Mouse (Mus musculus) layer of hippocampus, adult 2 months (tissue): ENCODE results near the gene Immp1l. TPM values are rescaled to one million over a fixed set of nuclear protein-coding genes. Genes with fewer than 3 reads are reported as not detected.

ENCODE experiments used
- DNase-seq, 2 experiments: peaks; one replicate each; pipeline ENCODE4 v3.0.0; 2022; ENCODE audit warnings: low spot score in 2 of 2
- H3K27ac ChIP-seq: fragments of 200-600 bp; 2 replicates; pipeline ENCODE4 v1.8.1; 2022
- H3K4me3 ChIP-seq: fragments of 200-600 bp; 2 replicates; pipeline ENCODE4 v1.8.1; 2022; ENCODE audit warnings: mild to moderate bottlenecking
- CTCF ChIP-seq: fragments of 200-600 bp; conservative IDR thresholded peaks from 2 replicates; pipeline ENCODE4 v1.8.1; 2022; ENCODE audit warnings: antibody characterized with exemption, mild to moderate bottlenecking, moderate library complexity
- microRNA-seq, 2 experiments: library from miRNA; unstranded; fragments of <30 nt; microRNA quantifications; one replicate each; pipeline ENCODE4 v1.2.0; 2021
- total RNA-seq, 2 experiments: library from RNA; stranded (reverse); gene quantifications; 2 replicates each; pipeline ENCODE4 v1.2.3; 2021

Gene Immp1l
- total RNA-seq, 2 experiments from 2014 or later = 26.4 to 28.9 TPM

- Histone ChIP-seq H3K4me3 (no peak overlapping the region), H3K27ac (no peak overlapping the region)
- no peak for DNase-seq
- TF ChIP-seq CTCF = no peak
These were observed 49.4 kb downstream of the Immp1l start for GRCm38 (mm10) chr2:105953862-105954261.

DNA sequence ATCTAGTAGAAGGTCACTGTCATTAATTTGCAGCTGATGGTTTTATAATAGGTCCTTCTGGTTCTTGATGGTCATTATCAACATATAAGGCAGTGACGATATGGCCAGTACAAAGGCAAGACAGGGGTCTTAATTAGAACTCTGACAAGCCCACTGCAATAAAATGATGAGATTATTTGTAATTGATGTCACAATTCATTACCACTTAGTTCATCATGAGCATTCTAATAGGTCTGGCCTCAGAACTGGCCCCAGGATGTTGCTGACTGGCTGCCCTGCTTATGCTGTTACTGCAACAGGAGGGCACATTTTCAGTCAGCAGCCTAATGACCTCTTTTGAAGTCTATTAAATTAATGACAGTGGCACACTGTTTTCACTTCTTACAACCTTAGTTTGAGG, 59.0 kb downstream of the Immp1l start:
- H3K4me3 ChIP-seq = no peak overlapping the region
- TF ChIP-seq CTCF = no peak
- no peak overlapping the region for H3K27ac ChIP-seq
- no peak for DNase-seq

DNA sequence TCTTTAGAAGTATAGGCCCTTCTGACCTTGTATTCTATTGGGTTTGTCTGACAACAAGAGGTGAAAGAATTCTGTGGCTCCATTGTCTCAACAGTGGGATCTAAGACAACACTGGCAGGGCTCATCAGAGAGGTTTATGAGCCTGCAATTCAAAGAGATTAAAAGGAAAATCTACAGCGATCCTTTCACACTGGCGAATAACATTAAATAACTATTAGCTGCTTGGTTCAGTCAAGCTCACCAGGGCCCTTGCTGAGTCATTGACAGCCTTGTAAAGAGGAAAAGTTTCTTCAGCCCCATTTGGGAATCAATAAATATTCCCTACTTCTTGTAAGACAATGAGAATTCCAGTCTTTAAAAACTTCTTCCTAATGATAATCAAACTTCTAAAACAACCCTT, 69.5 kb downstream of the Immp1l start:
- peak overlapping the region; percentile 32 for H3K27ac ChIP-seq
- no peak for DNase-seq
- H3K4me3 ChIP-seq = no peak overlapping the region
- TF ChIP-seq CTCF = no peak

DNA sequence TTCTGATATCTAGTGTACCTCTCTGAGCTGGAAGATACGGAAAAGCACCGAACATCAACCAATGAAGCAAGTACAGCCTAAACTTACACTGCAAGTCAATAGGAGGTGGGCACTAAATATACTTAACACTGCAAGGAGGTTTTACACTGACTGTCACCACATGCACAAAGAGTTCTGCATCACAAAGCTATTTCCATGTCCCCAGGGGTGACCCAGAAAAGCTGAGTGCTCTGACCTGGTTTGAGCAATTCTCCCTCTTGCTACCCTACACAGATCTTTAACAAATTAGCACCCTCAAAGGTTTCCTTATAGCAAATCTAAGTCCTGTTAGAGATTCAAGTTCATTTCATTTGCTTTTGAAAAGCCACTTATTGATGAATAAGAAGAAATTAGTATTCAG, 73.6 kb downstream of the Immp1l start:
- no peak for TF ChIP-seq CTCF
- no peak overlapping the region for H3K27ac ChIP-seq
- no peak for DNase-seq
- no peak overlapping the region for H3K4me3 ChIP-seq

DNA sequence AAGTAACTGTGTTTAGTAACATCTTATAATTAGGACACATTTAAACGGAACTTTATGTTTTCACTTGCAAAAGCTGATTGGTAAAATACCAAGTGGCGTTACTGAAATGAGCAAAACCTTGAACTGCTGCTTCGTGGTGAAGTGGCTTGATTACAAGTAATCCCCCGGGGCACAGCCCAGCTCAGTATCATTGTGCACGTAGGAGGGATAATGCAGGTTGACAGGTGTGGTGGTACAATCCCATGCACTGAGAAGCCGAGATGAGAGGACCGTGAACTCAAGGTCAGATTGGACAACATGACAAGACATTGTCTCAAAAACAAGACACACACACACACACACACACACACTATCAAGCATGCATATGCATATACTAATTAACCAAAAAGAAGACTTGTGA, 80.8 kb downstream of the Immp1l start:
- DNase-seq = no peak

DNA sequence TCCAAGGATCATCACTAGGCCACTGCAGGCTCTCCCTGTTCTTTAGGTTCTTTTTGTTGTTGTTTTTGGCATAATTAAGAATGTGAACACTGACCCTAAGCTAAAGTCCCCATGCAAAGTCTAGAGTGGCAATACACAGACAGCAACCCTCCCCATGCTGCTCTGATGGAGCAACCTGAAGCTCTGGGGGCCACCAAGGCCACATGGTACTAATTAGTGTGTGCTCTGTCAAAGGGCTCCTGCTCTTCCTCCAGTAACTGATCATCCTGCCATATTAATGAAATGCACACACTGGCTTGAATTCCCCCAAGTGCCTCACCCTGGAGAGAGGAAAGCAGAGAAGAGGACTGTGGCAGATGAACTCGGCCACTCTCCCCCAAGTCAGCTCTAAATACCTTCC, 82.7 kb downstream of the Immp1l start:
- H3K4me3 ChIP-seq = no peak overlapping the region
- no peak for TF ChIP-seq CTCF
- no peak for DNase-seq
- no peak overlapping the region for H3K27ac ChIP-seq

More for the DNA sequence above, 80.8 kb downstream of the Immp1l start:
- H3K27ac ChIP-seq = no peak overlapping the region
- H3K4me3 ChIP-seq = no peak overlapping the region
- TF ChIP-seq CTCF = no peak

GRCm38 (mm10) chr2:105987999-105988398, 83.6 kb downstream of the Immp1l start:
- peak; percentile 71 for TF ChIP-seq CTCF

GRCm38 (mm10) chr2:106002835-106003739, 98.6 kb downstream of the Immp1l start, which contains the start of gene Dnajc24:
TSS of gene Dnajc24 (minus strand) at chr2:106003549.
- Histone ChIP-seq H3K4me3 (peak within 1 kb of the TSS; percentile 96), H3K27ac (peak within 1 kb of the TSS; percentile 91)
- TF ChIP-seq CTCF = 0 out of 2 replicates have a peak, but pooled peaks have one; percentile 6
- DNase-seq = peak; percentile 91

More at GRCm38 (mm10) chr2:105987999-105988398, 83.6 kb downstream of the Immp1l start:
- DNase-seq = no peak
- H3K27ac ChIP-seq = no peak overlapping the region
- no peak overlapping the region for H3K4me3 ChIP-seq

DNA sequence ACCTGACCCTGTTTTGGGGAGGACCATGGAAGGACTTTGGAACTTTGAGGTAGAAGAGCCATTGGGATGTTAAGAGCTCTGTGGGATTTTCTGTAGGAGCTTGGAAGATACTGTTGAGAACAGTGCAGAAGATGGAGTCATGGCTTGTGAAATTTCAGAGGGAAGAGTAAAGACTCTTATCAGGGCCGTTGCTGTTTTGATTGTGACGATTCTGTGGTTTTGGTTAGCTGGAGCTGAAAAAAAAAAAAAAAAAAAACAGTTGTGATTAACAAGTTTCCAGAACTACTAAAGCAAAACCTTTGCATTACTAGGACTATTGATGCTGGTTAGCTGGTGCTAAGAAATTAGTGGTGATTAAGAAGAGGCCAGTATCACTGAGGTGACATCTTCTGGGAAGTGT, 104.0 kb downstream of the Immp1l start:
- DNase-seq = no peak
- TF ChIP-seq CTCF = no peak
- H3K27ac ChIP-seq = no peak overlapping the region
- H3K4me3 ChIP-seq = no peak overlapping the region

Small RNAs within 50 kb of the gene (microRNA-seq; reads per million reads assigned to microRNA genes)
- gene Gm22002 = 0 reads per million in 2 experiments

Other genes with a start within 250 kb of the Immp1l start
- 10 to 100 TPM; 10.5 to 13.5 TPM for gene Pax6, start 235.7 kb upstream of the Immp1l start, total RNA-seq
- gene Elp4, start 74 bp upstream of the Immp1l start, total RNA-seq = 10 to 100 TPM; 16.5 to 18.9 TPM
- gene Dnajc24, start 98.9 kb downstream of the Immp1l start, total RNA-seq = 10 to 100 TPM; 26.4 to 27.9 TPM